Mouse (Mus musculus) adrenal gland, postnatal 0 days (tissue): ENCODE results near the gene Map3k21. TPM values are rescaled to one million over a fixed set of nuclear protein-coding genes. Genes with fewer than 3 reads are reported as not detected.

ENCODE experiments used
- polyA plus RNA-seq: library from polyadenylated mRNA; unstranded; fragments of >200 nt; fragmentation: Nextera tagmentation; extraction: Ambion mirVana; gene quantifications from 2 replicates; pipeline ENCODE4 v1.2.1, GENCODE M21; 2015

Gene Map3k21
- 0.32 and 0.91 TPM in 2 replicates for polyA plus RNA-seq

DNA sequence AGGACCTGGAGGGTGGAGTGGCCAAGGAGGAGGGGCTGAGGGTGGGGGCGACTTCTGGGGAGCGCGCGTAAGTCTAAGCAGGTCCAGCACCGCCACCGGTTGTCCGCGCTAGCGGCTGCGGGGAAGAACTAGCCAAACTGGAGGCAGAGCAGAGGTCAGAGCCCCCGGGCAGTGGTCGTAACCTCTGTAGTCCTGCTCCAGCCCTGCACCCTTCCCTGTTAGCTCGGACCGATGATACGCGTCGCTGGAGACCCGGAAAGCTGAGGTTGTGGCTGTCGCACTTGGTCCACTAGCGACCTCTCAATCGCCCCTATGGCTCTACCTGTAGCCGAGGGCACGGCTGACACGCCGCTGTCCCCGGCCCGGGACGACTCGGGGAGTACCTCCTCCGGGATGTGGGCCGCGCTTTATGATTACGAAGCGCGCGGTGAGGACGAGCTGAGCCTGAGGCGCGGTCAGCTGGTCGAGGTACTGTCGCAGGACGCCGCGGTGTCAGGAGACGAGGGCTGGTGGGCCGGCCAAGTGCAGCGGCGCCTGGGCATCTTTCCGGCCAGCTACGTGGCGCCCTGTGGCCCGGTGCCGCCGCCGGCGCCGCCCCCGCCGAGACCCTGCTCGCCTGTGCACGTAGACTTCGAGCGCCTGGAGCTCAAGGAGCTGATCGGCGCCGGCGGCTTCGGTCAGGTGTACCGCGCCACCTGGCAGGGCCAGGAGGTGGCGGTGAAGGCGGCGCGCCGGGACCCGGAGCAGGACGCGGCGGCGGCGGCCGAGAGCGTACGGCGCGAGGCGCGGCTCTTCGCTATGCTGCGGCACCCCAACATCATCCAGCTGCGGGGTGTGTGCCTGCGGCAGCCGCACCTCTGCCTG, at the start of gene Map3k21:
Gene Map3k21 (plus strand): TSS at position 86 of the 864 bp plus-strand sequence.

DNA sequence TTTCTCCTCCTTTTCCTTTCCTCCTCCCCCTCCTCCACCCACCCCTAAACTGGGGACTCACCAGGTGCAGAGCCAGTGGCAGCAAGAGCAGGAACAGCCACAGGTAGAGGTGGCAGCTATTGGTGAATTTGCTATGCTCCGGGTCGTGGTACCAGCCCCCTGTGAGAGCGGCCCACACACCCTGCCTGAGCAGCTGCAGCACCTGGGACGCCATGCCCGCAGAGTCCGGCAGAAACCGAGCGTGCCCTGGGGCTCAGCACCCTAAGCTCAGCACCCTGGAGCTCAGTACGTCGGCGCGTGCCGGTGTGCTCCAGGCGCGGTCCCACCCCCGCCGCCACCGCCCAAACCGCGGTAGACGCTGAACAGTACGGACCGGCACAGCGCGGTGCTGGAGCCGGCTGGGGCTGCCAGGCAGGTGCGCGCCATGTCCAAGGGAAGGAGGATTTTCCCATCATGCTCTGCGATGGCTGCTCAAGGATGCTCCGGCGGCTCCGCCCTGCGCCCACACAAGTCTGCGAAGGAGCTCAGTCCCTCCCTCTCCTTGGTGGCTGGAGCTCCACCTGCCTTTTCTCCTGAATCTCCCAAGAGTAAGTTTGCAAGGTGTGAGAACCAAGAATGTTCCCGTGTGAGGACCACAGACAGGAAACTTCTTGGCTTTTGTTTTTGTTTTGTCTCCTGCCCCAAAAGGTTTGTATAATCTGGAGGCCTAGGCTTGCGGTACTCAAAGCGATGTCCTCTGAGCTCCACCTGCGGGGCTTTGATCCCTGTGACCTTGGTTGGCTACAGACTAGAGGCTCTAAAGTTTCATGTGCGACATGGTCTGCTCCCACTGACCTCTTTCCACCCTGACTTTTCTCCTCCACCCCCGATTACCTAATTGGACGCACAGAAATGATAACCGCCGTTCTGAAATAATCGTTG, 12.1 kb upstream of the Map3k21 start, which contains the start of gene Pcnx2:
Gene Pcnx2 (minus strand): TSS at position 450 of the 921 bp plus-strand sequence.

DNA sequence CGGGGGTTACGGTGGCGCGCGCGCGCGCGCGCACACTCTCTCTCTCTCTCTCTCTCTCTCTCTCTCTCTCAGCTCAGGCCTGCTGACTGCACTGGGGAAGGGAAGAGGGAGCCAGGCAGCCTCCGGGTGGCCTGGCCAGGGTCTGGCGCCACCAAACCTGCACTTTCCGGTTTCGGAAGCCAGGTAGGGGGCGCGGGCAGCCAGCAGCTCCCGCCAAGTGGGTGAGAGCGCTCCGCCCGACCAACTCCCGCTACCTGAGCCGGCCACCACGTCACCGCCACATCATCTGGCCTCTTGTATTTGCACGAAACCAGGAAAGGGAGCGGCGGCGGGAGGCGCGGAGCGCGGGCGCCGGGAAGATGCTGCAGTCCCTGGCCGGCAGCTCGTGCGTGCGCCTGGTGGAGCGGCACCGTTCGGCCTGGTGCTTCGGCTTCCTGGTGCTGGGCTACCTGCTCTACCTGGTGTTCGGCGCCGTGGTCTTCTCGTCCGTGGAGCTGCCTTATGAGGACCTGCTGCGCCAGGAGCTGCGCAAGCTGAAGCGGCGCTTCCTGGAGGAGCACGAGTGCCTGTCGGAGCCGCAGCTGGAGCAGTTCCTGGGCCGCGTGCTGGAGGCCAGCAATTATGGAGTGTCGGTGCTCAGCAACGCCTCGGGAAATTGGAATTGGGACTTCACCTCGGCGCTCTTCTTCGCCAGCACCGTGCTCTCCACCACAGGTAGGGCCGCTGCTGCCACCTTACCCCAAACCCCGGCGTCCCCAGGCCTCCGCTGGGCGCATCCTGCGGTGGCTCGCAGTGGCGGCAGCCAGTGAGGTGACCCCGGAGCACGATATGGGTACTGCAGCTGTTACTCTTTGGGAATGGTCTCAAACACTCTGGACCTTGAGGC, 85.1 kb downstream of the Map3k21 start, which contains the start of gene Kcnk1:
Gene Kcnk1 (plus strand): TSS at position 70 of the 886 bp plus-strand sequence.

Other genes with a start within 250 kb of the Map3k21 start
- gene Map10, start 240.6 kb upstream of the Map3k21 start, polyA plus RNA-seq = 2.6 and 3.3 TPM in 2 replicates
- 37.8 and 48.3 TPM in 2 replicates for gene Ntpcr, start 180.5 kb upstream of the Map3k21 start, polyA plus RNA-seq
- 0.40 and 1.5 TPM in 2 replicates for gene Pcnx2, start 12.1 kb upstream of the Map3k21 start, polyA plus RNA-seq
- gene Kcnk1, start 84.7 kb downstream of the Map3k21 start, polyA plus RNA-seq = 1.7 and 3.8 TPM in 2 replicates